Mouse (Mus musculus) heart, adult 11 months (tissue): Measurements from ENCODE around the gene Olfr1130.
"Not testable (repeated sequence)": the region's sequence is repeated elsewhere in the genome, so short reads cannot be mapped to it uniquely, and the experiment has no call there.

Experiments used
- DNase-seq: peaks from one replicate; pipeline ENCODE4 v3.0.0; 2022

Gene Olfr1130

DNA sequence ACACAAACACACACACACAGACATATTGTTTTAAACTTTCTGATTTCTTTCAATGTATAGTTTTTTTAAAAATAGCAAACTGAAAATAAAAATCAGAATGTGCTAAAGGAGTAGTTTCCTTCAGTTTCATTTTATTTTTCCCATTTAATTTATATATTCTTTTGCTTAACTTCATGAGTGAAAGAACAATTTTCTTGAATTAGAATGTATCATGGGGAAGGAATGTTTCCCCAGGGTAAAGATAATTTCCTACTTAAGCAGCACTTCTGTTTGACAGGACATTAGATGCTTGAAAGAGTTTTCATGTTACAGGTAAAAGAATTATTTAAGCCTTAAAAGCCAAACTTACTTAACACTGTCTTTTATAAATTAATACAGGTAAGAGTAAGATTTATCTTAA lies at the start of gene Olfr1130:
Olfr1130 (plus strand) TSS at position 301 of the 400 bp plus-strand sequence.
- not testable (repeated sequence) for DNase-seq

DNA sequence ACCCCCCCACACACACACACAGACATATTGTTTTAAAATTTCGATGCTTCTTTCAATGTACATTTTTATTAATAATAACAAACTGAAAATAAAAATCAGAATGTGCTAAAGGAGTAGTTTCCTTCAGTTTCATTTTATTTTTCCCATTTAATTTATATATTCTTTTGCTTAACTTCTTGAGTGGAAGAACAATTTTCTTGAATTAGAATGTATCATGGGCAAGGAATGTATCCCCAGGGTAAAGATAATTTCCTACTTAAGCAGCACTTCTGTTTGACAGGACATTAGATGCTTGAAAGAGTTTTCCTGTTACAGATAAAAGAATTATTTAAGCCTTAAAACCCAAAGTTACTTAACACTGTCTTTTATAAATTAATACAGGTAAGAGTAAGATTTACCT lies 32.4 kb upstream of the Olfr1130 start, which contains the start of gene Olfr1129:
Olfr1129 (plus strand) TSS at position 301 of the 400 bp plus-strand sequence.
- DNase-seq = not testable (repeated sequence)

DNA sequence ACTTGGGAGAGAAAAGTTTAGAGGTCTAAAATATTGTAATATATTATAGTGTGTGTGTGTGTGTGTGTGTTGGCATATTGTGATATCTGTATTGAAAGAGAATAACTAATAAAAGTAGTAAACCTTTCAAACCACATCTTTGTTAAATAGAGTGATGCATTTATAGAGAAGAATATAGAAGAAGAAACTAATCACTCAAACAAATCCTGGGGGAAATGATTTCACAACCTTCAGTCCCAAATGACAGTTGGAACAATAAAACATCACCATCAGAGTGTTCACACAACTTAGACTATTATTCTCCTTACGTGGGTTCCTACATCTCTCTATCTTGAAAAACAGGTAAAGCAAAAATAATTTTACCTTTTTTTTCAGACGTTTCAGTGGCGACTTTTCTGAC lies 20.8 kb downstream of the Olfr1130 start, which contains the start of gene Olfr1131:
Olfr1131 (plus strand) TSS at position 301 of the 400 bp plus-strand sequence.
- DNase-seq = no peak

DNA sequence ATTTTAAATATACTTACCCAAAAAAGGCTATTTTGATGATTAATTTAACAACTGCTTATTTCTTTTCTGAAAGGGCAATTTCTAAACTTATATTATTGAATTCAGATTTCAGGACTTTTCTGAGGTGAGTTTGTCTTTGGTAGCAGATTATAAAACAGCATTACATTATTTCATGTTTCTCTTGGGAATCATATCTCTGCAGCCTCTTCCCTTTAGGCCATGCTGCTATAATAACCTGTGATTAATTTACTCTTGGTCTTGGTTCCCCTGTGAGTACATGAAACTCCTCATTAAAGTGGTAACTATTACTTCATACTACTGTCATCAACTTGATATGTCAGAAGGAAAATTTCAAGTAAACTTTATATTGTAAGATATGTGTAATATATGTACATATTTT lies 31.4 kb downstream of the Olfr1130 start, which contains the start of gene Olfr1132:
Olfr1132 (minus strand) TSS at position 101 of the 400 bp plus-strand sequence.
- DNase-seq = no peak

DNA sequence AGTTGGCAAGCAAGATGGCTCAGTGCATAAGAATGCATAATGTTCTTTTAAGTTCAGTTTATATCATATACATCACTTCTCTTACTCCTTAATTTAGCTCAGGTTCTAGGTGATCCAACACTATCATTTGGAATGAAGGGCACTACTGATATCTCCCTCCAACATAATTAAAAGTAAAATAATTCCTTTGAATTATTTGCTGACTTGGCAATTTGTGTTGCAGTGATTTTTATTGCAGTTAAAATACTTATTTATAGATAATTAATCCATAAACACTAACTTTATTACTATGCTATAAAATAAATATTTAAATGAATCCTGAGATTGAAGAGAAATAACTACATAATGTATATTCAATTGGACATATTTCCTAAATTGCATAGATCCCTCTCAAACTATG lies 36.4 kb downstream of the Olfr1130 start:
- DNase-seq = no peak

DNA sequence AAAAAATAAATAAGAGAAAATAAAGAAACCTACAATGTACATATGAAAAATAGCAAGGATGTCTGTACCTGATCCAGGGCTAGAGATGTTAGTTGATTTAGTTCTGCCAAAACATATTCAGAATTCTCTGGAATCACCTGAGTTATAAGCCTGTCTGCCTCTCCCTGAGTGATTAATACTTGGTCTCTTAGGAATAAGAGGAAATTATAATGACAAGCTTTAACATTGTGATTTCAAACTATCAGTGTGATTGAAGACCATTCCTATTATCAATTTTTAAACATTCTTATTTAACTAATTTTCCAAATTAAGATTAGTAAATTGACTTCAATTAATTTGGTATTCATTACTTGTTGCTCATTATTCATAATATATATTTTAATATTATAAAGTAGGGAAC lies 41.3 kb downstream of the Olfr1130 start, which contains the start of gene Olfr1133:
Olfr1133 (minus strand) TSS at position 101 of the 400 bp plus-strand sequence.
- no peak for DNase-seq

DNA sequence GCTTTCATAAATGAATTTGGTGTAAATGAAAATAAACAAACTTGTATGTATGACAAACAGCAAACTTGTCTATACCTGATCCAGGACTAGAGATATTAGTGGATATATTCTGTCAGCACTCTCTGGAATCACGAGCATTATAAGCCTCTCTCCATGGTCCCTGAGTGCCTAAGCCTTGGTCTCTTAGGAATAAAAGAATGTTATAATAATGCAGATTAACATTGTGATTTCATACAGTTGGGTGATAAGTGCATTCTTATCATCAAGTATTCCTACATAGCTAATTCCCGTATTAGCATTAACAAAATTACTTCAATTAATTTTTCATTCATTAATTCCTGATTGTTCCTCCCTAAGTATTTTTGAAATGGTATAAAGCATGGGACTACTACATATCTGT lies 52.3 kb downstream of the Olfr1130 start, which contains the start of gene Olfr1134:
Olfr1134 (minus strand) TSS at position 101 of the 400 bp plus-strand sequence.
- DNase-seq = no peak
